Mouse (Mus musculus) bone marrow macrophage, adult 2 months (primary cell): ENCODE results near the gene Gm11172.

Experiments used
- CTCF ChIP-seq: IDR thresholded peaks from 2 replicates; pipeline ENCODE4 v1.5.1; 2012; ENCODE audit warnings: low read depth, mild to moderate bottlenecking, low read length, moderate library complexity
- POLR2A ChIP-seq: IDR thresholded peaks from 2 replicates; pipeline ENCODE4 v1.6.1; 2012; ENCODE audit warnings: mild to moderate bottlenecking, low read depth, low read length, borderline replicate concordance

- TF ChIP-seq CTCF: no peak
- TF ChIP-seq POLR2A: no peak
These were observed 27.3 kb downstream of the Gm11172 start for GRCm38 (mm10) chr16:10840018-10840417.
